Mouse (Mus musculus) myocyte (in vitro differentiated cells): ENCODE measurements at regions not wholly inside any gene's neighbourhood (a gene's known extent, or its start where the extent isn't known, plus 50 kb on each side); places are given as distances from the start of the nearest gene placed in this dataset.

ENCODE experiments used
- E2F4 ChIP-seq: IDR thresholded peaks from one replicate; pipeline ENCODE4 v1.6.1; 2011; ENCODE audit warnings: mild to moderate bottlenecking, control low read depth, moderate library complexity; ENCODE audit not compliant: insufficient read depth
- MAX ChIP-seq: IDR thresholded peaks from one replicate; pipeline ENCODE4 v1.6.1; 2011; ENCODE audit warnings: low read depth, mild to moderate bottlenecking, control low read depth
- POLR2A ChIP-seq: IDR thresholded peaks from one replicate; pipeline ENCODE4 v1.6.1; 2011; ENCODE audit warnings: low read depth, mild to moderate bottlenecking, control low read depth, moderate library complexity; ENCODE audit not compliant: insufficient read length
- POLR2AphosphoS2 ChIP-seq: IDR thresholded peaks from one replicate; pipeline ENCODE4 v1.6.1; 2011; ENCODE audit warnings: low read depth, control low read depth; ENCODE audit not compliant: insufficient read length
- TCF12 ChIP-seq: IDR thresholded peaks from one replicate; pipeline ENCODE4 v1.6.1; 2011; ENCODE audit warnings: mild to moderate bottlenecking, control low read depth; ENCODE audit not compliant: poor library complexity, insufficient read depth, severe bottlenecking
- USF1 ChIP-seq: IDR thresholded peaks from one replicate; pipeline ENCODE4 v1.6.1; 2011; ENCODE audit warnings: low read depth, mild to moderate bottlenecking, control low read depth, moderate library complexity

DNA sequence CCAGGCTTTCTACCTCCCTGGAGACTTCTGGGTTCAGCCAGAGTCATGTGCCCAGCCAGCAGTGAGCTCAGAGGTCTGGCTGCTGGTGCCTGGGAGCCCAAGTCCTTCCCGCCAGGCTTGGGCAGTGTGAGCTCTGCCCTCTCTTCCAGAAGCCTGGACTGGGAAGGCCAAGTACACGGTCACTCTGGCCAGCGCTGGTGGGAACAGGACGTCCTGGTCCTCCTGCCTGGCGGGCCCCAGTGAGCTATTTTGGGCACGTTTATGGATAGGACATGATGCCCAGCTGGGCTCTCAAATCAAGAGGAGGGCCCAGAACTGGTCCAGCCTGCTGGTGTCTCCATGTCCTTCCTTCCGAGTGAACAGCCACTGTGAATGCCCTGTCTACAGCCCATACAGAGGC lies 87.3 kb upstream of the Ptpn1 start:
- TF ChIP-seq POLR2A (no peak), MAX (no peak), E2F4 (no peak), POLR2AphosphoS2 (no peak), TCF12 (no peak), USF1 (no peak)
